Comparison of ENCODE assay signal across 20 mouse cellular contexts in the genomic region with DNA sequence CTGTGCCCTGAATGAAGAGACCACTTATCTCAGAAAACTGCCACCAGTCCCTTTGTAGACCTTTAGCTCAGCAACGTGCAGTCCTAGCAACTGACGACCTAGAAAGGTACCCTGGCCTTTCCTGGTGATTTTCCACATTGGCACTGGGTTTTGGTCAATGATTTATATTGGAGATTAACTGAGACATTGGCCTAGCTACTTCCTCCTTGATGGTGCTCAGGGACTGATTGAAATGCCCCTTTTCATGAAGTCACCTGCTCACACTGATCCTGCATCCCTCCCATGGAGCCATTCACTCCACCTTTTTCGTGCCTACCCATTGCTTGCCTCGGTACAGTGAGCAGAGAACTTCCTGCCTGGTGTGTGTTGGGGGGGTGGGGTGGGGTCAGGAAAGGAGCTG.
DNase-seq lines count a peak whose midpoint lies in the region; ATAC-seq and TF ChIP-seq lines count a peak whose summit lies in the region.
"Had no signal": no experiment of that assay in that cellular context is flagged by ENCODE, and none has a peak within 500 bp of the region (broad histone marks: within the 10 kb centered on the region; RNA-seq: fewer than 3 reads in every experiment).

No protein-coding gene starts in this region.

- no peak for TF ChIP-seq CTCF in kidney, adult 2 months (conservative IDR thresholded peaks at IDR 0.05; ENCODE audit: insufficient read depth, insufficient read length, low read depth, low read length)

- DNase-seq in kidney, adult 2 months: peak; percentile 94
- no peak for DNase-seq in kidney, adult 18-20 months
- peak; percentile 73 for DNase-seq in kidney, postnatal 14 days
- DNase-seq in thymus, postnatal 25 days: no peak
- no peak for DNase-seq in lung, postnatal 25 days (ENCODE audit: low spot score)
- DNase-seq: adrenal gland, postnatal 25 days; cerebellum, adult 18-20 months; cerebellum, adult 9-11 months; cerebellum, postnatal 36 days; gastrocnemius, adult 2 months; gastrocnemius, postnatal 25 days; heart, postnatal 36 days had no signal

- no peak overlapping the region for H3K9ac ChIP-seq in kidney, embryonic 14.5 days (ENCODE audit: low read depth, low read length)
- H3K9ac ChIP-seq: heart, embryonic 13.5 days had no signal

- TF ChIP-seq POLR2A in kidney, adult 2 months (IDR thresholded peaks at IDR 0.05; ENCODE audit: low read depth, low read length): no peak

- H3K27me3 ChIP-seq in kidney, adult 2 months (replicated peaks; ENCODE audit: control insufficient read depth, insufficient read depth, low read length): no peaks in the 10 kb centered on the region
- no peaks in the 10 kb centered on the region for H3K27me3 ChIP-seq in kidney, embryonic 14.5 days (ENCODE audit: control insufficient read depth, insufficient read depth, low read length)
- H3K27me3 ChIP-seq: heart, embryonic 13.5 days; Patski had no signal

- 31% methylated on average over 4 of the region's 4 CpGs for WGBS in kidney, adult 2 months
- 56% methylated on average over 4 of the region's 4 CpGs for WGBS in kidney, embryonic 14.5 days

- H3K4me3 ChIP-seq in kidney, adult 2 months (ENCODE audit: insufficient read depth, low read depth, low read length): no peak overlapping the region
- no peak overlapping the region for H3K4me3 ChIP-seq in kidney, embryonic 14.5 days (ENCODE audit: low read length)
- H3K4me3 ChIP-seq: embryonic facial prominence, embryonic 10.5 days; forebrain, embryonic 10.5 days; gastrocnemius, adult 2 months; heart, embryonic 13.5 days had no signal

- H3K27ac ChIP-seq in kidney, adult 2 months (ENCODE audit: insufficient read depth, low read depth, low read length): peak overlapping the region; percentile 97
- H3K27ac ChIP-seq in kidney, embryonic 14.5 days (ENCODE audit: low read depth, low read length): no peak overlapping the region
- H3K27ac ChIP-seq: embryonic facial prominence, embryonic 10.5 days; forebrain, embryonic 10.5 days; heart, embryonic 13.5 days had no signal

- no peak overlapping the region for H3K4me2 ChIP-seq in kidney, embryonic 14.5 days (replicated peaks; ENCODE audit: low read depth, low read length)
- H3K4me2 ChIP-seq: heart, embryonic 13.5 days had no signal

- H3K4me1 ChIP-seq in kidney, adult 2 months (ENCODE audit: control insufficient read depth, insufficient read depth, low read length): peaks cover 65% of the 10 kb centered on the region
- H3K4me1 ChIP-seq in kidney, embryonic 14.5 days (ENCODE audit: control insufficient read depth, insufficient read depth, low read length): peaks cover 38% of the 10 kb centered on the region

- H3K9me3 ChIP-seq in kidney, embryonic 14.5 days (ENCODE audit: control insufficient read depth, low read length): no peaks in the 10 kb centered on the region
- H3K9me3 ChIP-seq: embryonic facial prominence, embryonic 10.5 days; forebrain, embryonic 10.5 days; heart, embryonic 13.5 days had no signal

- peak; percentile 28; the same call in 1 of the 2 replicates for ATAC-seq in kidney, embryonic 14.5 days (ENCODE audit: low FRiP score, low TSS enrichment)
- ATAC-seq in megakaryocyte-erythroid progenitor cell, adult 5-6 weeks (replicated peaks; ENCODE audit: low FRiP score, low TSS enrichment, poor library complexity, severe bottlenecking): no peak
- ATAC-seq: activated CD4-positive, CD25-positive, alpha-beta regulatory T cell, adult 4 months; forebrain, embryonic 14.5 days; Patski had no signal

- no peaks in the 10 kb centered on the region for H3K36me3 ChIP-seq in kidney, adult 2 months (ENCODE audit: control insufficient read depth, insufficient read depth, low read length)
- no peaks in the 10 kb centered on the region for H3K36me3 ChIP-seq in kidney, embryonic 14.5 days (ENCODE audit: control insufficient read depth, insufficient read depth, low read length)
- H3K36me3 ChIP-seq: embryonic facial prominence, embryonic 10.5 days; forebrain, embryonic 10.5 days; heart, embryonic 13.5 days had no signal

Comparison
In these comparisons a context has a peak if more than half of its experiments do, and no peak if none do; other contexts are left out.
1. DNase-seq: peak in kidney, adult 2 months (single experiment) and kidney, postnatal 14 days (single experiment); none in kidney, adult 18-20 months (single experiment), thymus, postnatal 25 days (single experiment) and lung, postnatal 25 days (single experiment).